Mouse (Mus musculus) embryonic facial prominence, embryonic 12.5 days (tissue): ENCODE results near the gene Pirb. TPM values are rescaled to one million over a fixed set of nuclear protein-coding genes. Genes with fewer than 3 reads are reported as not detected.

Source experiments
- ATAC-seq: fragments of 200-750 bp; cut with Nextera tagmentation; 2 replicates; pipeline ENCODE4 v1.8.0; 2017; ENCODE audit not compliant: insufficient number of reproducible peaks, insufficient read depth, low FRiP score, low TSS enrichment
- H3K27ac ChIP-seq: fragments of 300-500 bp; sonication (generic); 2 replicates; pipeline ENCODE4 v1.5.1; 2016; ENCODE audit warnings: mild to moderate bottlenecking
- H3K27me3 ChIP-seq: fragments of 300-500 bp; sonication (generic); 2 replicates; pipeline ENCODE4 v1.6.1; 2016; ENCODE audit warnings: mild to moderate bottlenecking, moderate library complexity
- H3K36me3 ChIP-seq: fragments of 300-500 bp; sonication (generic); 2 replicates; pipeline ENCODE4 v1.6.1; 2016; ENCODE audit warnings: mild to moderate bottlenecking
- H3K4me1 ChIP-seq: fragments of 300-500 bp; sonication (generic); 2 replicates; pipeline ENCODE4 v1.6.1; 2016
- H3K4me2 ChIP-seq: fragments of 300-500 bp; sonication (generic); replicated peaks from 2 replicates; pipeline ENCODE4 v1.6.1; 2016; ENCODE audit warnings: mild to moderate bottlenecking, moderate library complexity
- H3K4me3 ChIP-seq: fragments of 300-500 bp; sonication (generic); 2 replicates; pipeline ENCODE4 v1.5.1; 2016; ENCODE audit warnings: mild to moderate bottlenecking
- H3K9ac ChIP-seq: fragments of 300-500 bp; sonication (generic); 2 replicates; pipeline ENCODE4 v1.6.1; 2016; ENCODE audit warnings: mild to moderate bottlenecking, moderate library complexity
- H3K9me3 ChIP-seq: fragments of 300-500 bp; sonication (generic); 2 replicates; pipeline ENCODE4 v1.6.1; 2016; ENCODE audit warnings: mild to moderate bottlenecking, moderate library complexity
- WGBS: fragments of 180-500 bp; shearing (Covaris S2); methylation state at CpG from one replicate; pipeline ENCODE4 v1.1.7; 2016; 5-methylcytosine and 5-hydroxymethylcytosine counted together
- polyA plus RNA-seq: library from polyadenylated mRNA; unstranded; fragments of >200 nt; fragmentation: Nextera tagmentation; extraction: Ambion mirVana; gene quantifications from 2 replicates; pipeline ENCODE4 v1.2.1, GENCODE M21; 2016

The Pirb gene
- polyA plus RNA-seq, 1 experiment from 2014 or later = 0.08 TPM

DNA sequence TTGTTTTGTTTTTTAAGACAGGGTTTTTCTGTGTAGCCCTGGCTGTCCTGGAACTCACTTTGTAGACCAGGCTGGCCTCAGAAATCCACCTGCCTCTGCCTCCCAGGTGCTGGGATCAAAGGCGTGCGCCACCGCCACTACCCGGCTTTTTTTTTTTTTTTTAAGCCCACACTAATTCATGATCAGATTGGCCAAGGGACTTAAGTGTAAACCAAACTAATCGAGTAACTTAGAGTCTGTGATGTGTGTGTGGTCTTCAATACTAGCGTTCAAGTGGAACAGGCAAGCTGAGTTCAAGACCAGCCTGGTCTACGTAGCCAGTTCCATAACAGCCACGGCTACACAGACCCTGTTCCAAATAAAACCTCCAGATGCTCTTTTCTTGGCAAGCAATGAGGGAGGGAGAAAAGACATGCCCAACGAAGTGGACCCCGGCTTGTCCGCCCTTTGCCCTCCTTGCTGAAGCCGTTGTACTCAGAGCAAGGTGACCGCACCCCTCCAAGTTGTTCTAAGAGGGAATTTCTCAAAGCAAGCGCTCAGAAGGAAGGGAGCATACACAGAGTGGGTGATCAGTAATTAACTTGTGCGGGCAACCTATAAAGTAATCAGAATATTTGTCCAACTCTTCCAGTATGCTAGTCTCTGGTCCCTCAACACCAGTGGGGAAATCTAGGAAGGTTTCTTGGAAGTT lies 55.5 kb downstream of the Pirb start:
- Histone ChIP-seq H3K4me1 (peaks cover 11% of the 10 kb centered on the region), H3K4me2 (peak overlapping the region; percentile 73), H3K9me3 (no peaks in the 10 kb centered on the region), H3K4me3 (peak overlapping the region; percentile 72), H3K27me3 (no peaks in the 10 kb centered on the region), H3K27ac (peak overlapping the region; percentile 88), H3K36me3 (peaks cover 34% of the 10 kb centered on the region), H3K9ac (peak overlapping the region; percentile 79)
- ATAC-seq = peak; percentile 11; the same call in 1 of the 2 replicates
- WGBS = 35% methylated on average over 15 of the region's 15 CpGs

Other genes with a start within 250 kb of the Pirb start
- gene Tarm1, start 217.8 kb downstream of the Pirb start, polyA plus RNA-seq = not detected in 2 replicates
- 0.22 and 0.23 TPM in 2 replicates for gene Oscar, start 104.2 kb downstream of the Pirb start, polyA plus RNA-seq
- gene Ndufa3, start 103.0 kb downstream of the Pirb start, polyA plus RNA-seq = 367 and 407 TPM in 2 replicates
- 38.0 and 38.8 TPM in 2 replicates for gene Tfpt, start 90.5 kb downstream of the Pirb start, polyA plus RNA-seq
- 129 and 130 TPM in 2 replicates for gene Prpf31, start 90.4 kb downstream of the Pirb start, polyA plus RNA-seq
- gene Cnot3, start 75.1 kb downstream of the Pirb start, polyA plus RNA-seq = 65.5 and 66.1 TPM in 2 replicates
- 23.4 and 24.6 TPM in 2 replicates for gene Leng1, start 54.6 kb downstream of the Pirb start, polyA plus RNA-seq
- 6.2 and 7.4 TPM in 2 replicates for gene Tmc4, start 42.8 kb downstream of the Pirb start, polyA plus RNA-seq
- gene Tsen34, start 27.5 kb downstream of the Pirb start, polyA plus RNA-seq = 283 and 284 TPM in 2 replicates
- 58.3 and 60.8 TPM in 2 replicates for gene Mboat7, start 26.9 kb downstream of the Pirb start, polyA plus RNA-seq
- 1,360 and 1,379 TPM in 2 replicates for gene Rps9, start 16.4 kb downstream of the Pirb start, polyA plus RNA-seq
- gene Gm15448, start 105.3 kb upstream of the Pirb start, polyA plus RNA-seq = not detected in 2 replicates
- 0.09 and 0.17 TPM in 2 replicates for gene Pira2, start 124.7 kb upstream of the Pirb start, polyA plus RNA-seq
- gene Gm14548, start 177.7 kb upstream of the Pirb start, polyA plus RNA-seq = not detected in 2 replicates
- 0.14 TPM in 1 of 2 replicates, not detected in the other for gene Lilra6, start 195.1 kb upstream of the Pirb start, polyA plus RNA-seq